Mouse (Mus musculus) embryonic facial prominence, embryonic 10.5 days (tissue): ENCODE measurements around the gene Hpcal4. TPM values are rescaled to one million over a fixed set of nuclear protein-coding genes. Genes with fewer than 3 reads are reported as not detected.

ENCODE experiments used
- DNase-seq: peaks from one replicate; pipeline ENCODE4 v3.0.0-alpha.2; 2017; ENCODE audit warnings: low spot score
- H3K27ac ChIP-seq: fragments of 300-500 bp; sonication (generic); replicated peaks from 2 replicates; pipeline ENCODE4 v1.5.1; 2016; ENCODE audit warnings: mild to moderate bottlenecking
- H3K27me3 ChIP-seq: fragments of 300-500 bp; sonication (generic); replicated peaks from 2 replicates; pipeline ENCODE4 v1.6.1; 2016; ENCODE audit warnings: low read depth, mild to moderate bottlenecking; ENCODE audit not compliant: poor library complexity, severe bottlenecking
- H3K36me3 ChIP-seq: fragments of 300-500 bp; sonication (generic); replicated peaks from 2 replicates; pipeline ENCODE4 v1.6.1; 2016; ENCODE audit warnings: mild to moderate bottlenecking, moderate library complexity
- H3K4me1 ChIP-seq: fragments of 300-500 bp; sonication (generic); 2 replicates; pipeline ENCODE4 v1.6.1; 2016
- H3K4me3 ChIP-seq: fragments of 300-500 bp; sonication (generic); 2 replicates; pipeline ENCODE4 v1.5.1; 2016; ENCODE audit warnings: mild to moderate bottlenecking, moderate library complexity
- H3K9me3 ChIP-seq: fragments of 300-500 bp; sonication (generic); 2 replicates; pipeline ENCODE4 v1.6.1; 2016; ENCODE audit warnings: mild to moderate bottlenecking
- WGBS: fragments of 180-500 bp; shearing (Covaris S2); methylation state at CpG from one replicate; pipeline ENCODE4 v1.1.7; 2016; 5-methylcytosine and 5-hydroxymethylcytosine counted together
- polyA plus RNA-seq: library from polyadenylated mRNA; unstranded; fragments of >200 nt; fragmentation: Nextera tagmentation; extraction: Ambion mirVana; gene quantifications from 2 replicates; pipeline ENCODE4 v1.2.1, GENCODE M21; 2016

Hpcal4 gene
- polyA plus RNA-seq, 1 experiment from 2014 or later: 0.95 TPM

DNA sequence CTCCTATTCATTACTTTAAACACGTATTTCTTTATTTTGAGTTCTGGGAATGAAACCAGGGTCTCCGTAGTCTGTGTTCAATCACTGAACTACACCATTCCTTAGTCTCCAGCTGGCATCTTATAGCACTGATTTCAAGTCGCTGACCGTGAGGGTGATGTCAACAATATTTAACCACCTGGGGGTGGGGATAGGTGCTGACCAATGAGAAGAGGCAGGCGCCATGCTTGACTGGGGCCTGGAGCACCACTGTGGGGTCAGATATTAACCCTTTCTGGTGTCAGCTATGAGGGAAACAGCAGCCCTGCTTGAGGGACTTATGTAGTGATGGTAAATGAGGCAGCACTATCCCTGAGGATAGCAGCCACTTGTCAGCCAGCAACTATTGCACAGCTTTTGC is 28.4 kb downstream of the Hpcal4 start:
- 58% methylated on average over 5 of the region's 5 CpGs for WGBS
- Histone ChIP-seq H3K9me3 (no peaks in the 10 kb centered on the region), H3K27me3 (peaks cover 36% of the 10 kb centered on the region; the same call in 1 of the 2 replicates), H3K4me1 (peaks cover 9% of the 10 kb centered on the region; the same call in 1 of the 2 replicates), H3K4me3 (no peak overlapping the region), H3K36me3 (no peaks in the 10 kb centered on the region), H3K27ac (no peak overlapping the region)
- no peak for DNase-seq

DNA sequence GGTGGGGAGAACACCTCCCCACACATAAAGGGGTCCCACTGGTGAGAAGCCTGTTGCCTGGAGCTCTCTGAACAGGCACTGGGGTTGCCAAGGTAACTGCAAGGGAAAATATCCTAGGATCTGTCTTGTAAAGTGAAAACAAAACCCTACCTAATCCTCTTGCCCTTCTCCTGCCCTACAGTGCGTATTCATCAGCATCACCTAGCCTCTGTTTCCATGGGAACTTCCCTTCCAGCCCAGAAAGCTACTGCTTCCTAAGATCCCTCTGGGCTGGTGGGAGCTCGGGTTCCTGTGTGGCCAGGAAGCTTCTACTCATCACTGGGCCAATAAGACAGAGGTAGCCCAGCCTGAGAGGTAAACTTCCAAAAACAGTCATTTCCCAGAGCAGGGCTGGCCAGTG is 29.3 kb downstream of the Hpcal4 start:
- H3K4me3 ChIP-seq: no peak overlapping the region
- 55% methylated on average over 2 of the region's 2 CpGs for WGBS
- peaks cover 29% of the 10 kb centered on the region; the same call in 1 of the 2 replicates for H3K27me3 ChIP-seq
- H3K4me1 ChIP-seq: peaks cover 9% of the 10 kb centered on the region; the same call in 1 of the 2 replicates
- H3K9me3 ChIP-seq: no peaks in the 10 kb centered on the region
- no peak overlapping the region for H3K27ac ChIP-seq
- H3K36me3 ChIP-seq: no peaks in the 10 kb centered on the region
- DNase-seq: no peak

DNA sequence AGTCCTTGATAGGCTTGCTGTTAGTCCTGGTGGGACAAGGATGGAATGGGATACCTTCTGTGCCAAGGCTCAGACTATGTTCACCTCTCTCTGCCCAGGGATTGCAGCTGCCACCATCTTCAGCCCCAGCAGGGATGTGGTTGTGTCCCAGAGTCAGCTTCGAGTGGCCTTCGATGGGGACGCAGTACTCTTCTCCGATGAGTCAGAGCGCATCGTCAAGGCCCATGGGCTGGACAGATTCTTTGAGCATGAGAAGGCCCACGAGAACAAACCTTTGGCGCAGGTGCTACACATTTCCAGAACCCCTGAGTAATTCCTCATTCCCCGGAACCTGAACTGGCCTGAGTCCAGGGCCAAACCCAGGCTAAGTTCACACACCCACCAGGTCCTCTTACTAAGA is 30.9 kb downstream of the Hpcal4 start:
- Histone ChIP-seq H3K27ac (no peak overlapping the region), H3K27me3 (peaks cover 29% of the 10 kb centered on the region), H3K4me3 (no peak overlapping the region), H3K4me1 (peaks cover 9% of the 10 kb centered on the region; the same call in 1 of the 2 replicates), H3K36me3 (no peaks in the 10 kb centered on the region), H3K9me3 (no peaks in the 10 kb centered on the region)
- no peak for DNase-seq
- WGBS: 94% methylated on average over 9 of the region's 9 CpGs

DNA sequence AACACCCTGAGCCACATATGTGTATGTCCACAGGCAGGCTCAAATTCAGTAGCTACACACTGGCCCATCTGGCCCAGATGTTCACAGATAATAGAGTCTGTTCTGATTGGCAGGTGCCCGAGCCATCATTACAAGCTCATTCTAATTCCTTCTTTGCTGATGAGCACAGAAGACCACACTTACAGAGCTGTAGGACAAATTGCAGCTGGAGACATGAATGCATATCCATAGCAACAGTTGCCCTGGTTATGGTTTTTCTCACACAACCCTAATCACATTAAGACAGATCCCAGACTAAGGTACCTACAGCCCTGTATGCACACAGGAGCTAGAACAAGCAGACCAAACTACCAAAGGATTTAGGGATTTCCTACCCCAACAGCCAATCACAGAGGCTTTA is 32.3 kb downstream of the Hpcal4 start:
- H3K4me1 ChIP-seq: peaks cover 12% of the 10 kb centered on the region
- WGBS: 81% methylated on average over 1 of the region's 1 CpGs
- peaks cover 24% of the 10 kb centered on the region for H3K27me3 ChIP-seq
- H3K9me3 ChIP-seq: no peaks in the 10 kb centered on the region
- H3K4me3 ChIP-seq: no peak overlapping the region
- H3K36me3 ChIP-seq: no peaks in the 10 kb centered on the region
- no peak for DNase-seq
- no peak overlapping the region for H3K27ac ChIP-seq

DNA sequence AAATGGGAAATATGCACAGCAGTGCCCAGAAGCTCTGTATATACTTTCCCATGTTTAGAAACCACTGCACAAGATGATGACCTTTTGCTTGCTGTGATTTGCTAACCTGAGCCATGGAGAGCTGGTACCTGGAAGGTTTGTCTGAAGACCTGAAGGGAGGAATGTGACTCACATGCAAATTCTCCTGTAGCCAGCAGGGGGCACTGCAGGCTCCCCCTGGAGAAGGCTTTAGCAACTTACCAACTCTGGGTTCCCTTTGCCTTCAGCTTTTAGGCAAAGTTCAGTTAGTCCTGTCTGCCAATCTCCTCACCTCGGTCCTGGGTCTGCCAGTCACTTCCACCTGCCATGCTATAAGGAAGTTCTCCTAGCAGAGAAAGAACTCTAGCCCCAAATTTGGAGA is 33.8 kb downstream of the Hpcal4 start:
- 21% methylated on average over 1 of the region's 1 CpGs for WGBS

DNA sequence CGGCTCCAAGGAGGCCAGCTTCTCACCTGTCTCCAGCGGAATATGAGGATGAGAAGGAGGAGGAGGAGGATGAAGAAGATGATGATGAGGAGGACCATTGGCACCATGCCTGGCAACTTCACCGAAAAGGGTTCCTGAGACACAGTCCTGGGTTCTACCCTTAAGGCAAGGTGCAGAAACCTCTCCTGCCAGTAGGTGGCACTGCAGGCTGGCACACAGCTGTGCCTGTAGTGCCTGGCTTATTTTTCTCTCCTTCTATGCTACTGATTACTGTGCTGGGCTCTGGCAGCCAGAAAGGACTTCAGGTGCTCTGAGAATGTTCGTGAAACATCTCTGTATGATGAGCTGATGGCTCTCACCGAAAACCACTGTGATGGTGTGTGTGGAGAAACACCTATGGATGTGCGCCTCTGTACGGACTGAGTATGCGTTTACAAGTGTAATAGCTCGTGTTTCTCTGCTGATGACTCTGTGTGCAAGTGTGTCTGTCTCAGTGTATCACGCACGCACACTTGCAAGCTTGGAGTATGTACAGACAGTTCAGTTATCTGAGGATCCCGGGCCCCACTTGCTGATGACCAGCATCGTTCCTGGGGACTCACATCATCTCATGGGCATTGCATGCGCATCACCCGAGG is 36.8 kb downstream of the Hpcal4 start:
- 72% methylated on average over 15 of the region's 15 CpGs for WGBS
- H3K4me1 ChIP-seq: peaks cover 16% of the 10 kb centered on the region

More for the DNA sequence above, 33.8 kb downstream of the Hpcal4 start:
- Histone ChIP-seq H3K9me3 (no peaks in the 10 kb centered on the region), H3K36me3 (no peaks in the 10 kb centered on the region), H3K27me3 (peaks cover 19% of the 10 kb centered on the region), H3K27ac (no peak overlapping the region), H3K4me1 (peaks cover 17% of the 10 kb centered on the region), H3K4me3 (no peak overlapping the region)
- peak; percentile 66 for DNase-seq

DNA sequence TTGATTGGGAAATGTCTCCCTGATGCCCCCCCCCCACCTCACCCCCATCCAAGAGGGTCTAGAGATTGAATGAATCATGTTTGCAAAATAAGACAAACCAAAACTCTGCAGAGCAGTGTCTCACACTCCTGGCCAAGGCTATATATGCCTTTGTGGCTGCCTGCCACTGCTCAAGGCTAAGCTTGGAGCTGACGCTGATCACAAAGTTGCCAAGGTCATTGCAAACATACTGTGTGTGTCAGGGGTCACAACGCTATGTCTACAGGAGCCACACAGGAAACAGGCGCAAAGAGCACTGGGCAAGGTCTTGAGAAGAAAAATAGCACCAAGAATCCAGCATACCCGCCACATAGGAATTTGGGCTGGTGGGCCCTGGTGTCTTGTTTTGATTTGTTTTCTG is 37.6 kb downstream of the Hpcal4 start:
- no peak overlapping the region for H3K4me3 ChIP-seq
- no peak overlapping the region for H3K27ac ChIP-seq
- H3K27me3 ChIP-seq: peaks cover 15% of the 10 kb centered on the region
- WGBS: 64% methylated on average over 4 of the region's 4 CpGs
- H3K36me3 ChIP-seq: no peaks in the 10 kb centered on the region
- H3K4me1 ChIP-seq: peaks cover 11% of the 10 kb centered on the region
- DNase-seq: no peak
- no peaks in the 10 kb centered on the region for H3K9me3 ChIP-seq

More for the DNA sequence above, 36.8 kb downstream of the Hpcal4 start:
- peak; percentile 74 for DNase-seq
- Histone ChIP-seq H3K27ac (no peak overlapping the region), H3K9me3 (no peaks in the 10 kb centered on the region), H3K27me3 (peaks cover 15% of the 10 kb centered on the region), H3K36me3 (no peaks in the 10 kb centered on the region), H3K4me3 (no peak overlapping the region)

DNA sequence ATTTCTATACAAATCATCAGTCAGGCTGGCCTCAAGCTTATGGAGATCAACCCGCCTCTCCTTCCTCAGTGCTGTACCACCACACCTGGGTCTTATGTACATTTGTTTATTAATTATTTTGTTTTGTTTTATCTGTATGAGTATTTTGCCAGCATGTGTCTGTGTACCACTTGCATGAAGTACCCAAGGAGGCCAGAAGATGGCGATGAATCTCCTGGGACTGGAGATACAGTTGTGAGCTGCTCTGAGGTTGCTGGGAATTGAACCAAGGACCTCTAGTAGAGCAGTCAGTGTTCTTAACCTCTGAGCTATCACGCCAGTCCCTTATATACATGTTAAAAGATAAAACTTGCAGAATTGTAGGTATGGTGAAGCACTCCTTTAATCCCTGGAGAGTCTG is 40.3 kb downstream of the Hpcal4 start:
- peaks cover 8% of the 10 kb centered on the region for H3K27me3 ChIP-seq
- no peaks in the 10 kb centered on the region for H3K36me3 ChIP-seq
- H3K9me3 ChIP-seq: no peaks in the 10 kb centered on the region
- H3K27ac ChIP-seq: no peak overlapping the region
- H3K4me3 ChIP-seq: no peak overlapping the region
- DNase-seq: peak; percentile 44
- 41% methylated on average over 3 of the region's 3 CpGs for WGBS
- H3K4me1 ChIP-seq: peaks cover 31% of the 10 kb centered on the region

DNA sequence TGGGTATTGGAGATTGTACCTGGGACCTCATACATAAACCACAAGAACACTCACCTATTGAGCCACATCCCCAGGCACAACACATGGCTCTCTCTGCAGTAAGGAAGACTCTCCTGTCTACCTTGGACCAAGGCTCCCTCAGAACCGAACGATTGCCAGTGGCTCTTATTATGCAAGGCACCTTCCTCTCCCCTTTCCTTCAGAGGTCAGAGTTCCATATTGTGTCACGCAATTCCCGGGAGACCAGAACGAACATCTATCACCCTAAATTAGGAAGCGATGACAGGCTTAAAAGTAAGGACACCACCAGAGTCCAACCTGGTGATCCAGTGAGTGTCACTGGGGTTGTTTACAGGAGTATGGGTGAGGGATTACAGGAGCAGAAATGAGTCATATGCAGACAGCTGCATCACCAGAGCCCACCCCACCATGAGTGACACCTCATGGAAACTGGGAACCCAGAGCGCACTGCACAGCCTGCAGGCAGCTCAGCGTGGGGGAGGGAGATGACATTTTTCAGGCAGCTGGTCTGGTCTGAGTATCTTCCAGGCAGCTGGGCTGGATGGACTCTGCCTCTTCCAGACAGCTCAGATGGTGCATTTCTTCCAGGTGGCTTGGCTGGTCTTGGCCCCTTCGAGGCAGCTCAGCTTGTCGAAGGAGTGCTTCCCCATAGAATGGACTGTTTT is 42.8 kb downstream of the Hpcal4 start:
- no peak for DNase-seq
- H3K27me3 ChIP-seq: peaks cover 27% of the 10 kb centered on the region
- H3K4me1 ChIP-seq: peaks cover 28% of the 10 kb centered on the region
- H3K4me3 ChIP-seq: no peak overlapping the region
- no peaks in the 10 kb centered on the region for H3K36me3 ChIP-seq
- 76% methylated on average over 10 of the region's 10 CpGs for WGBS
- H3K9me3 ChIP-seq: no peaks in the 10 kb centered on the region
- no peak overlapping the region; the same call in 1 of the 2 replicates for H3K27ac ChIP-seq

DNA sequence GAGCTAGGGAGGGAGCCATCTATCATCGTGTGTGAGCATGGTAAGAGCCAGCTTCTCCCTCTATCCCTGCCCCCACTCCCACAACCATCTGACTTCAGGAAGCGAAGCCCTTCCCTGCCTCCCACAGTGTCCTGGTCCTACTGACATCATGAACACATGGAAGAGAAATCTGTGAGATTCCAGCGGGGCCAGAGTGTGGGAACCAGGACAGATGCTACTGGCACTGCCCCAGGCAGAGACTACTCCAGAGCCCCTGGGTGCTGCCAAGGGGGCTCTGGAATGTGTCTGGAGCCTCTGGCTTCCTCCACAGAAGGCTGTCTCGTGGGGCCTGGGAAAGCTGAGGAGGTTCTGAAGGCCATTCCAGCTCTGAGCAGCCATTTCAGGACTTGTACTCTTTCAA is 44.7 kb downstream of the Hpcal4 start:
- Histone ChIP-seq H3K9me3 (no peaks in the 10 kb centered on the region), H3K4me1 (peaks cover 28% of the 10 kb centered on the region), H3K4me3 (no peak overlapping the region), H3K27ac (peak overlapping the region; percentile 65; the same call in 1 of the 2 replicates), H3K27me3 (peaks cover 40% of the 10 kb centered on the region), H3K36me3 (no peaks in the 10 kb centered on the region)
- 46% methylated on average over 4 of the region's 4 CpGs for WGBS
- no peak for DNase-seq

DNA sequence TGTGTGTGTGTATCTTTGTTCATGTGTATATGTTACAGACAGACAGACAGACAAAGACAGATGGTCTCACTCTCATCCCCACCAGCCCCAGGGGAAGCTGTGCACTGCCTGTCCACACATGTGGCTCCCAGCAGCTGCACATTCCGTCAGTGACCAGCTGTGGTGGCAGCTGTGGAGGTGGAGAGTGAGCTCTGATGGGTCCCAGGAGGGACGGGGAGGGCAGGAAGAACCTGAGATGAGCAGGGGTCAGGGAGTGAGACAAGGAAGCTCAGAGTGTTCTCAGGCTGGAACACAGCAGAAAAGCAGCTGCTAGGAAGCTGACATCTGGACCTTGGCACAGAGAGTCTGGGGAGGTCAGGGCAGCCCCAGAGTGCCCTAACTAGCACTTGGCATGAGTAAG is 45.2 kb downstream of the Hpcal4 start:
- Histone ChIP-seq H3K9me3 (no peaks in the 10 kb centered on the region), H3K4me1 (peaks cover 34% of the 10 kb centered on the region), H3K4me3 (no peak overlapping the region), H3K27ac (0 out of 2 replicates have a peak overlapping the region, but pooled peaks have one; percentile 45), H3K27me3 (peaks cover 46% of the 10 kb centered on the region), H3K36me3 (no peaks in the 10 kb centered on the region)
- WGBS: 25% methylated on average over 2 of the region's 2 CpGs
- peak; percentile 59 for DNase-seq

DNA sequence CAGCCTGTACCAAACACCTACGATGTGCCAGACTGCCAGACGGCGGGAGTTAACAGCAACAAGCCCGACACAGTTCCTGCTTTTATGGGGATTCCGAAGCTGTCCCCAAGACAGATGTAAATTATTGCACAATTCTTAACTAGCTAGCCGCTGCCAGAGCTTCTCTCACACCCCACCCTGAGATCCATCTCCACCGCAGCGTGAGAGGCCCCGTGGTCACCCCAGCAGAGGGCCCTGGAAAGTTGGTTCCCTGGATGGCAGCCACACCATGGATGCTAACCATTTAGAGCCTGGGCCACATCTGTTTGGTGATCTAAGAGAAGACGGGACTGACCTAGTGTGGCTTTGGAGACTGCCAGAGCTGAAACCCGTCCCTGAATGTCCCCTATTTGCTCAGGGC is 46.1 kb downstream of the Hpcal4 start:
- Histone ChIP-seq H3K4me3 (no peak overlapping the region), H3K27me3 (peaks cover 55% of the 10 kb centered on the region), H3K4me1 (peaks cover 43% of the 10 kb centered on the region), H3K36me3 (no peaks in the 10 kb centered on the region), H3K9me3 (no peaks in the 10 kb centered on the region), H3K27ac (no peak overlapping the region)
- DNase-seq: no peak
- WGBS: 84% methylated on average over 11 of the region's 11 CpGs

DNA sequence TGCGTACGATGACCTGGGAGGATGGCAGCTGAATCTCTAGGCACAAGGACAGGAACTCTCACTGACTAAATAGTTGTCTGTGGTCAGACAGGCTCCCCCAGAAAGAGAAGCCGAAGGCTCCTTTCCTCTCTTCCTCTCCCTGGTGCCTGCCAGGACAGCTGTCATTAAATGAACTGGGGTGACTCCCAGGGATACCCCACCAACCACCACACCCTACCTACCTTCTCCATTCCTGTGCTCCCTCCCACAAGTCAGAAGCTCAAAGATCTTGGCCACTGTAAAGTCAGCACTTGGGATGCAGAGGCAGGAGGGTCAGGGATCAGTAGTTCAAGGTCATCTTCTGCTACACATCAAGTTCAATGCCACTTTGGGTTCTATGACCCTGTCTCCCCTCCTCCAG is 49.8 kb downstream of the Hpcal4 start:
- Histone ChIP-seq H3K9me3 (no peaks in the 10 kb centered on the region), H3K27me3 (peaks cover 89% of the 10 kb centered on the region), H3K4me3 (peak overlapping the region; percentile 65), H3K36me3 (no peaks in the 10 kb centered on the region), H3K27ac (no peak overlapping the region), H3K4me1 (peaks cover 52% of the 10 kb centered on the region)
- 64% methylated on average over 3 of the region's 3 CpGs for WGBS
- DNase-seq: no peak
